Mouse (Mus musculus): Measurements from ENCODE around the gene Comp. TPM values are rescaled to one million over a fixed set of nuclear protein-coding genes. Genes with fewer than 3 reads are reported as not detected.

Gene Comp
- total and polyA plus RNA-seq, 2 experiments: not detected

DNA sequence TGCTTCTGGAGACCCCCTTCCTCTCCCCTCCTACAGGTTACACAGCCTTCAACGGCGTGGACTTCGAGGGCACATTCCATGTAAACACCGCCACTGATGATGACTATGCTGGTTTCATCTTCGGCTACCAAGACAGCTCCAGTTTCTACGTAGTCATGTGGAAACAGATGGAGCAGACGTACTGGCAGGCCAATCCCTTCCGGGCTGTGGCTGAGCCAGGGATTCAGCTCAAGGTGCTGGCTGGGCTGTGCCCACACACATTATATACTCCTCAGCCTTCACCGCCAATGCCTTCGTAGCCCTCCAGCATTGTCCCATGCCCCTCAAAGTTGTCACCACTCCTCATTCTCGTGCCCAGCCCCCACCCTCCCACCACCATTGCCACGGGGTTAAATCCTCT, 6.7 kb downstream of the Comp start:
- Histone ChIP-seq H3K9ac (ENCODE audit: low read depth, low read length) (no peak overlapping the region), H3K27ac (replicated peaks; ENCODE audit: insufficient read depth, low read depth, low read length) (no peak overlapping the region), H3K36me3 (ENCODE audit: control insufficient read depth, insufficient read depth, low read length) (no peaks in the 10 kb centered on the region), H3K4me1 (ENCODE audit: control insufficient read depth, insufficient read depth, low read length) (no peaks in the 10 kb centered on the region; the same call in 1 of the 2 replicates), H3K4me3 (ENCODE audit: insufficient read depth, low read depth, low read length) (no peak overlapping the region), H3K27me3 (ENCODE audit: control insufficient read depth, insufficient read depth, low read length) (peaks cover 15% of the 10 kb centered on the region), H3K79me2 (ENCODE audit: control insufficient read depth, insufficient read depth, low read length) (no peaks in the 10 kb centered on the region)
- WGBS: 84% methylated on average over 12 of the region's 12 CpGs
- no peak for DNase-seq (ENCODE audit: extremely low read depth, low read depth, low spot score)
- TF ChIP-seq POLR2A (IDR thresholded peaks at IDR 0.05; ENCODE audit: extremely low read depth, insufficient read depth, low read length) (no peak), CTCF (IDR thresholded peaks at IDR 0.05; ENCODE audit: low read depth, low read length) (no peak)

DNA sequence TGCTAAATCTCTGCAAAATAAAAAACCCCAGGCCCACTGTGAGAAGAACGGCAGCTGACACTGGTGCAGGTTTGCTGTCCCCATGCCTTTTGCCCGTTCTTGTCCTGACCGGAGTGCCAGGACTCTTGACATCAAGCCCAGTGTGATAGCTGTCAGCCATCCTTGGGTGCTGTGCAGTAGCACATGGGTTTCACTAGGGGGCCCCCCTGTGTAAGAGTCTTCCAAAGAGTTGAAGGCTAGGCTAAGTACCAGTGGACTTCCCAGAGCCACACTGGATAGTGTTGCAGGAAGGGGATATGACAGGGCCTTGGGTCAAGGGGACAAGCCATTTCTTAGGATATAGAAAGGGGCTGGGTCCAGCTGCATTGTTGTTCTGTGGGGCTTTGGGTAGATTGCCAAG, 9.9 kb downstream of the Comp start:
- no peaks in the 10 kb centered on the region; the same call in 1 of the 2 replicates for H3K4me1 ChIP-seq (ENCODE audit: control insufficient read depth, insufficient read depth, low read length)
- no peaks in the 10 kb centered on the region for H3K79me2 ChIP-seq (ENCODE audit: control insufficient read depth, insufficient read depth, low read length)
- no peaks in the 10 kb centered on the region for H3K27me3 ChIP-seq (ENCODE audit: control insufficient read depth, insufficient read depth, low read length)
- peak; percentile 78 for TF ChIP-seq CTCF (IDR thresholded peaks at IDR 0.05; ENCODE audit: low read depth, low read length)
- no peak for TF ChIP-seq POLR2A (IDR thresholded peaks at IDR 0.05; ENCODE audit: extremely low read depth, insufficient read depth, low read length)
- no peak overlapping the region for H3K27ac ChIP-seq (replicated peaks; ENCODE audit: insufficient read depth, low read depth, low read length)
- no peak overlapping the region for H3K4me3 ChIP-seq (ENCODE audit: insufficient read depth, low read depth, low read length)
- WGBS: 14% methylated on average over 3 of the region's 3 CpGs
- no peak overlapping the region for H3K9ac ChIP-seq (ENCODE audit: low read depth, low read length)
- no peaks in the 10 kb centered on the region for H3K36me3 ChIP-seq (ENCODE audit: control insufficient read depth, insufficient read depth, low read length)
- peak; percentile 74 for DNase-seq (ENCODE audit: extremely low read depth, low read depth, low spot score)

DNA sequence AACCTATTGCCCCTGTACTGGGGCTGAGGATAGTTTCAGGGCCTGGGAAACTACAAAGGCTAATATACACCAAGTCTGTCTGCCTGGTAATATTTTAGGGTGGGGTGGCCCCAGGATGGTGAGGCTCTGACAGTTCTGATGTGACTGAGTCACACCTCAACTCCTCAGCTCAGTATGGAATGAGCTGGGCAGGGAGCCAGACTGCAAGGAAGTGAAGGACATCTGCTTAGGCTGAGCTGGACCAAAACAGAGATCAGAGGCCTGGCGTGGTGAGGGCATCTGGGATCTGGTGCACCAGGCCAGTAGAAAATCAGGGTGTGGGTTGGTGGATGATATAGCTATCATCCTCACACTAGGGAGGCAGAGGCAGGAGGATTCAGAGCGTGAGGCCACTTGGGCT, 16.3 kb downstream of the Comp start:
- 88% methylated on average over 2 of the region's 2 CpGs for WGBS
- Histone ChIP-seq H3K4me3 (ENCODE audit: insufficient read depth, low read depth, low read length) (no peak overlapping the region), H3K27me3 (ENCODE audit: control insufficient read depth, insufficient read depth, low read length) (no peaks in the 10 kb centered on the region), H3K79me2 (ENCODE audit: control insufficient read depth, insufficient read depth, low read length) (no peaks in the 10 kb centered on the region), H3K36me3 (ENCODE audit: control insufficient read depth, insufficient read depth, low read length) (no peaks in the 10 kb centered on the region), H3K27ac (replicated peaks; ENCODE audit: insufficient read depth, low read depth, low read length) (no peak overlapping the region), H3K4me1 (ENCODE audit: control insufficient read depth, insufficient read depth, low read length) (no peaks in the 10 kb centered on the region), H3K9ac (ENCODE audit: low read depth, low read length) (no peak overlapping the region)
- TF ChIP-seq CTCF (IDR thresholded peaks at IDR 0.05; ENCODE audit: low read depth, low read length): no peak
- TF ChIP-seq POLR2A (IDR thresholded peaks at IDR 0.05; ENCODE audit: extremely low read depth, insufficient read depth, low read length): no peak
- DNase-seq (ENCODE audit: extremely low read depth, low read depth, low spot score): no peak

DNA sequence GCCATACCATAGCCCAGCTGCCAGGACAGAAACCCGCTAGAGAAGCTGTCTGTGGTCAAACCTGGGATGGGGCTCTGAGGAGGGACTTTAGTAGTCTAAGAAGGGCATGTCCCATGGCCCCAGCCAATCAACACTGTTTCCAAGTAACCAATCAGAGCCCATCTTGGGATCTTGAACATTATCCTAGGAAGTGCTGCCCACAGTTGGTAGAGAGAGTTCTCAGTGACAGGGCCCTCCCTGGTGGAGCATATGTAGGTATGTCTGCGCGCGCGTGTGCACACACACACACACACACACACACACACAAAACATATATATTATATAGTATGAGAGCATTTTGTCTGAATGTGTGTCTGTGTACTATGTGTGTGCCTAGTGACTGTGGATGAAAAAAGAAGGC, 19.7 kb downstream of the Comp start:
- no peak for DNase-seq (ENCODE audit: extremely low read depth, low read depth, low spot score)
- Histone ChIP-seq H3K4me1 (ENCODE audit: control insufficient read depth, insufficient read depth, low read length) (peaks cover 4% of the 10 kb centered on the region; the same call in 1 of the 2 replicates), H3K27me3 (ENCODE audit: control insufficient read depth, insufficient read depth, low read length) (no peaks in the 10 kb centered on the region), H3K36me3 (ENCODE audit: control insufficient read depth, insufficient read depth, low read length) (no peaks in the 10 kb centered on the region), H3K27ac (replicated peaks; ENCODE audit: insufficient read depth, low read depth, low read length) (no peak overlapping the region), H3K9ac (ENCODE audit: low read depth, low read length) (no peak overlapping the region), H3K79me2 (ENCODE audit: control insufficient read depth, insufficient read depth, low read length) (no peaks in the 10 kb centered on the region), H3K4me3 (ENCODE audit: insufficient read depth, low read depth, low read length) (no peak overlapping the region)
- no peak for TF ChIP-seq POLR2A (IDR thresholded peaks at IDR 0.05; ENCODE audit: extremely low read depth, insufficient read depth, low read length)
- TF ChIP-seq CTCF (IDR thresholded peaks at IDR 0.05; ENCODE audit: low read depth, low read length): no peak
- WGBS: 94% methylated on average over 5 of the region's 5 CpGs

DNA sequence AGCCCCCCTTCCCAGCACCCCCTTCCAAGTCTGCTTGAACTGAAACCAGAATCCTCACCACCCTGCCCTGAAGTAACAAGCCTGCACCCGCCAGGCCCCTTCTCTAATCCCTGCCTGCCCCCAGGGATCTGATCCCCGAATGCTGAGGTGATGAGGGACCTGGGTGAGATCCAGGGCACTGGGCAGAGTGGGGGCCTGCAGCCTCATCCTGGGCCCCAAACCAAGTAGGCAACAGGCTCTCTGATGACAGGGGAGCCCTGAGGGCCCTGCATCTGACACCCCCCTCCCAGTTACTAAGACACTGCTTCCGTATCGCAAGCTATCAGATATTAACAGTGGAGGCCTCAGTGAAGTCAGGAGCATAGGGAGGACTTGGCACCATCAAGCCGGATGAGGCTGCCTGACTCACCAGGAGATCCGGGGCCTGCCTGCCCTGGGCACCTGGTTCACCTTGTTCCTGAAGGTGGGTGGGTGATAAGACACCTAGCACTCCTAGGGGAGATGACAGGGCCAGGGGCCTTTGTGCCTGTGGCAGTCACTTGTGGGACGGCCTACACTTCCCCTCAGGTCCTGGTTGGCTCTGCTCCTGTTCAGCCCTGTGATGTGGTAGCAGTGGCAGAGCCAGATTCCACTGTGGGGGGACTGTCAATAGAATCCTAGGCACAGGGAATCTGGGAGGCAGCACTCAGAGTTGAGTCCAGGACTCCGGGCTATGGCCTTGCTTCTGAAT, 21.1 kb downstream of the Comp start:
- peaks cover 4% of the 10 kb centered on the region; the same call in 1 of the 2 replicates for H3K4me1 ChIP-seq (ENCODE audit: control insufficient read depth, insufficient read depth, low read length)
- no peak for DNase-seq (ENCODE audit: extremely low read depth, low read depth, low spot score)
- no peak for TF ChIP-seq POLR2A (IDR thresholded peaks at IDR 0.05; ENCODE audit: extremely low read depth, insufficient read depth, low read length)
- no peak for TF ChIP-seq CTCF (IDR thresholded peaks at IDR 0.05; ENCODE audit: low read depth, low read length)
- no peaks in the 10 kb centered on the region for H3K27me3 ChIP-seq (ENCODE audit: control insufficient read depth, insufficient read depth, low read length)
- no peaks in the 10 kb centered on the region for H3K79me2 ChIP-seq (ENCODE audit: control insufficient read depth, insufficient read depth, low read length)
- WGBS: 97% methylated on average over 8 of the region's 8 CpGs
- H3K9ac ChIP-seq (ENCODE audit: low read depth, low read length): no peak overlapping the region
- no peak overlapping the region for H3K4me3 ChIP-seq (ENCODE audit: insufficient read depth, low read depth, low read length)
- no peak overlapping the region for H3K27ac ChIP-seq (replicated peaks; ENCODE audit: insufficient read depth, low read depth, low read length)
- H3K36me3 ChIP-seq (ENCODE audit: control insufficient read depth, insufficient read depth, low read length): no peaks in the 10 kb centered on the region

DNA sequence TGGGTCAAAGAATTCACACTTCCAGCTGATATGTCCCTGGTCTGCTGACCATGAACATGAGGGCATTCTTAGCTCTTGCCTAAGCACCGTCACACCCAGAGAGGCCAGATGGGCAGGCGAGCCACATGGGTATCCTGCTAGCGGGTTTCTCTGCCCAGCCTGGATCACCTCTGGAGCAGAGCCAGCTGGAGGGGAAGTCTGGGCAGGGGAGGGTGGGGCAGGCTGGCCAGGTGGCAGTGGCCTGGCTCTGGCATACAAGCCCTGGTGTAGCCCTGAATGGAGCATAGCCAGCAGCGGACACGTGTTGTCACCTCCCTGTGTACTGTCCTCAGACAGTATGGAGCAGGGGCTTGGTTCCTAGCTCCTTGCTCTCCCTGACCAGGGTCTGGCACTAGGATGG, 22.3 kb downstream of the Comp start:
- no peak for TF ChIP-seq CTCF (IDR thresholded peaks at IDR 0.05; ENCODE audit: low read depth, low read length)
- no peak for TF ChIP-seq POLR2A (IDR thresholded peaks at IDR 0.05; ENCODE audit: extremely low read depth, insufficient read depth, low read length)
- 27% methylated on average over 5 of the region's 5 CpGs for WGBS
- no peak overlapping the region for H3K4me3 ChIP-seq (ENCODE audit: insufficient read depth, low read depth, low read length)

More for the DNA sequence above, 22.3 kb downstream of the Comp start:
- Histone ChIP-seq H3K27me3 (ENCODE audit: control insufficient read depth, insufficient read depth, low read length) (no peaks in the 10 kb centered on the region), H3K9ac (ENCODE audit: low read depth, low read length) (no peak overlapping the region), H3K36me3 (ENCODE audit: control insufficient read depth, insufficient read depth, low read length) (no peaks in the 10 kb centered on the region), H3K27ac (replicated peaks; ENCODE audit: insufficient read depth, low read depth, low read length) (no peak overlapping the region), H3K79me2 (ENCODE audit: control insufficient read depth, insufficient read depth, low read length) (no peaks in the 10 kb centered on the region), H3K4me1 (ENCODE audit: control insufficient read depth, insufficient read depth, low read length) (peaks cover 4% of the 10 kb centered on the region; the same call in 1 of the 2 replicates)
- DNase-seq (ENCODE audit: extremely low read depth, low read depth, low spot score): peak; percentile 80

Data from liver, adult 2 months (tissue).